ENCODE assay signal across 11 mouse cellular contexts in the genomic region with DNA sequence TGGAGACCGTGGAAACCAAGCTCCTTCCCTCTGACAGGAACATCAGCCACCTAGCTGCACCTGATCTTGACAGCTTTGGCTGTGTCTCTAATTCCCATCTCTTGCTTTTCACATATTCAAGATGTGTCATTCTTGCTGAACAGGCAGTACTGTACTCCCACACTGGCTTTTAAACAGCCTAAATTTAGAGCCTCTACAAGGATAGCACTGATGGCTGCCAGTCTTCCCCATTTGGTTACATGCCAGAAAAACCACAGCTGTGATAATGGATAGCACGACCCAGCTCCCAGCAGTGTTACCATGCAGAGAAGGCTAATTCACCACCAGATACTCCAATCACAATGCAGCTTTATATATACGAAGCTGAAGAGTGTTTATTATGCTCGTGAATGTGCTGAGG. TPM values are rescaled to one million over a fixed set of nuclear protein-coding genes. Genes with fewer than 3 reads are reported as not detected.
DNase-seq lines count a peak whose midpoint lies in the region; ATAC-seq and TF ChIP-seq lines count a peak whose summit lies in the region.
"Had no signal": no experiment of that assay in that cellular context is flagged by ENCODE, and none has a peak within 500 bp of the region (broad histone marks: within the 10 kb centered on the region; RNA-seq: fewer than 3 reads in every experiment).

No protein-coding gene starts in this region.

- peaks cover 11% of the 10 kb centered on the region for H3K4me1 ChIP-seq in heart, adult 2 months (ENCODE audit: control insufficient read depth, insufficient read depth, low read length)
- H3K4me1 ChIP-seq in heart, embryonic 10.5 days = peaks cover 54% of the 10 kb centered on the region
- peaks cover 98% of the 10 kb centered on the region for H3K4me1 ChIP-seq in E14TG2a.4 (replicated peaks; ENCODE audit: low read depth, low read length)
- peaks cover 71% of the 10 kb centered on the region for H3K4me1 ChIP-seq in heart, embryonic 15.5 days (replicated peaks)

- H3K36me3 ChIP-seq in heart, adult 2 months (ENCODE audit: control insufficient read depth, insufficient read depth, low read length) = peaks cover 28% of the 10 kb centered on the region
- H3K36me3 ChIP-seq in heart, embryonic 10.5 days = peaks cover 97% of the 10 kb centered on the region
- peaks cover 99% of the 10 kb centered on the region for H3K36me3 ChIP-seq in E14TG2a.4 (ENCODE audit: insufficient read depth, low read length)
- H3K36me3 ChIP-seq in heart, embryonic 15.5 days = peaks cover 82% of the 10 kb centered on the region

- no peak for TF ChIP-seq CTCF in heart, adult 2 months (IDR thresholded peaks at IDR 0.05)
- TF ChIP-seq CTCF in E14TG2a.4 (conservative IDR thresholded peaks at IDR 0.05; ENCODE audit: low read length) = no peak

- H3K9ac ChIP-seq in heart, adult 2 months (ENCODE audit: low read depth, low read length) = no peak overlapping the region
- no peak overlapping the region for H3K9ac ChIP-seq in heart, embryonic 15.5 days

- TF ChIP-seq EP300 in heart, adult 2 months (IDR thresholded peaks at IDR 0.05; ENCODE audit: insufficient read depth, low read depth, low read length) = no peak

- peak overlapping the region; percentile 65 for H3K27ac ChIP-seq in heart, adult 2 months
- no peak overlapping the region for H3K27ac ChIP-seq in heart, embryonic 10.5 days
- peak overlapping the region; percentile 77 for H3K27ac ChIP-seq in heart, embryonic 15.5 days
- H3K27ac ChIP-seq: stomach, postnatal 0 days had no signal

- peak; percentile 73 for ATAC-seq in heart, embryonic 15.5 days (replicated peaks; ENCODE audit: insufficient number of reproducible peaks, insufficient read depth, low FRiP score, low read depth)
- no peak for ATAC-seq in cerebellum, adult (ENCODE audit: insufficient number of reproducible peaks, low FRiP score, low TSS enrichment)

- intact Hi-C loops in heart, adult 2 months (cut with DNase I) = no loop called here

- no peaks in the 10 kb centered on the region for H3K27me3 ChIP-seq in heart, adult 2 months (ENCODE audit: control insufficient read depth, insufficient read depth, low read length)
- H3K27me3 ChIP-seq in heart, embryonic 10.5 days (ENCODE audit: insufficient read depth, poor library complexity, severe bottlenecking) = no peaks in the 10 kb centered on the region
- H3K27me3 ChIP-seq in E14TG2a.4 (ENCODE audit: insufficient read depth, low read length) = no peaks in the 10 kb centered on the region
- no peaks in the 10 kb centered on the region for H3K27me3 ChIP-seq in heart, embryonic 15.5 days
- H3K27me3 ChIP-seq: megakaryocyte, embryonic 14.5 days had no signal

- H3K4me3 ChIP-seq in heart, adult 2 months = no peak overlapping the region
- no peak overlapping the region for H3K4me3 ChIP-seq in heart, embryonic 10.5 days
- peak overlapping the region; percentile 35; the same call in 1 of the 2 replicates for H3K4me3 ChIP-seq in E14TG2a.4 (replicated peaks; ENCODE audit: low read length)
- no peak overlapping the region for H3K4me3 ChIP-seq in heart, embryonic 15.5 days
- H3K4me3 ChIP-seq: megakaryocyte, embryonic 14.5 days had no signal

- no peak for TF ChIP-seq POLR2A in heart, adult 2 months (IDR thresholded peaks at IDR 0.05; ENCODE audit: insufficient read depth, low read depth, low read length)

- H3K79me2 ChIP-seq in heart, adult 2 months (replicated peaks; ENCODE audit: control insufficient read depth, insufficient read depth, low read length) = peaks cover 3% of the 10 kb centered on the region; the same call in 1 of the 2 replicates

- 50% methylated on average over 4 of the region's 4 CpGs for WGBS in heart, adult 2 months
- WGBS in heart, embryonic 10.5 days = 72% methylated on average over 4 of the region's 4 CpGs
- WGBS in heart, embryonic 15.5 days = 42% methylated on average over 4 of the region's 4 CpGs

- H3K4me2 ChIP-seq in heart, embryonic 15.5 days = no peak overlapping the region

- no peaks in the 10 kb centered on the region for H3K9me3 ChIP-seq in heart, embryonic 10.5 days
- no peaks in the 10 kb centered on the region for H3K9me3 ChIP-seq in E14TG2a.4 (ENCODE audit: low read length)
- H3K9me3 ChIP-seq in heart, embryonic 15.5 days (replicated peaks) = no peaks in the 10 kb centered on the region
- H3K9me3 ChIP-seq: megakaryocyte, embryonic 14.5 days had no signal

- DNase-seq in heart, adult 2 months = peak in 1 of 2 experiments; percentile 40
- no peak for DNase-seq in heart, embryonic 10.5 days (ENCODE audit: low spot score)
- peak; percentile 80 for DNase-seq in MN1 (ENCODE audit: low spot score)
- DNase-seq in urinary bladder, postnatal 36 days (ENCODE audit: low spot score in 2 of 2) = no peak
- DNase-seq: cerebellum, adult 11-12 months; kidney, adult 2 months had no signal

RNA-seq across cellular contexts. Expression of gene Pkm, which starts 11.1 kb away (rescaled TPM):
- total RNA-seq in heart, adult 2 months (2021) = 1,000 to 10,000 TPM; 1,073 to 1,081 TPM
- polyA plus RNA-seq in heart, adult 2 months (2012; rRNA removed) = 1,773 and 1,838 TPM in 2 replicates
- polyA plus RNA-seq in heart, embryonic 10.5 days (2016; fragmentation: Nextera tagmentation; extraction: Ambion mirVana) = 2,435 and 2,436 TPM in 2 replicates
- polyA plus RNA-seq in heart, embryonic 15.5 days (2015; fragmentation: Nextera tagmentation; extraction: Ambion mirVana) = 1,637 and 1,814 TPM in 2 replicates

RNA-seq across cellular contexts. Expression of gene Gramd2, which starts 12.7 kb away (rescaled TPM):
- not detected for total RNA-seq in heart, adult 2 months (2021)
- polyA plus RNA-seq in heart, adult 2 months (2012; rRNA removed) = 0.26 and 1.3 TPM in 2 replicates
- 0.10 and 0.18 TPM in 2 replicates for polyA plus RNA-seq in heart, embryonic 10.5 days (2016; fragmentation: Nextera tagmentation; extraction: Ambion mirVana)
- polyA plus RNA-seq in heart, embryonic 15.5 days (2015; fragmentation: Nextera tagmentation; extraction: Ambion mirVana) = 0.31 and 0.65 TPM in 2 replicates

RNA-seq across cellular contexts. Expression of gene Parp6, which starts 50.2 kb away (rescaled TPM):
- 10 to 100 TPM; 16.4 to 16.5 TPM for total RNA-seq in heart, adult 2 months (2021)
- 24.2 and 40.3 TPM in 2 replicates for polyA plus RNA-seq in heart, adult 2 months (2012; rRNA removed)
- polyA plus RNA-seq in heart, embryonic 10.5 days (2016; fragmentation: Nextera tagmentation; extraction: Ambion mirVana) = 19.3 and 23.9 TPM in 2 replicates
- polyA plus RNA-seq in heart, embryonic 15.5 days (2015; fragmentation: Nextera tagmentation; extraction: Ambion mirVana) = 14.0 and 24.3 TPM in 2 replicates
